Mouse (Mus musculus) liver, embryonic 14.5 days (tissue): ENCODE data around the gene Cacna1d. TPM values are rescaled to one million over a fixed set of nuclear protein-coding genes. Genes with fewer than 3 reads are reported as not detected.

Experiments
- ATAC-seq: fragments of 200-750 bp; cut with Nextera tagmentation; 2 replicates; pipeline ENCODE4 v1.8.0; 2017; ENCODE audit warnings: moderate number of reproducible peaks, mild to moderate bottlenecking, moderate library complexity; ENCODE audit not compliant: insufficient read depth
- DNase-seq, 3 experiments: peaks; one replicate each; pipeline ENCODE4 v3.0.0-alpha.2; 2012 to 2013; ENCODE audit warnings: low read depth in 3 of 3, low spot score in 3 of 3
- H3K27ac ChIP-seq: fragments of 300-500 bp; sonication (generic); 2 replicates; pipeline ENCODE4 v1.5.1; 2014; ENCODE audit warnings: moderate library complexity, mild to moderate bottlenecking, control low read depth, inconsistent platforms
- H3K27me3 ChIP-seq: fragments of 300-500 bp; sonication (generic); 2 replicates; pipeline ENCODE4 v1.6.1; 2014; ENCODE audit warnings: mild to moderate bottlenecking, low read length, moderate library complexity; ENCODE audit not compliant: control insufficient read depth, insufficient read depth
- H3K36me3 ChIP-seq: fragments of 300-500 bp; sonication (generic); replicated peaks from 2 replicates; pipeline ENCODE4 v1.6.1; 2014; ENCODE audit warnings: low read depth; ENCODE audit not compliant: control insufficient read depth, insufficient read depth
- H3K4me1 ChIP-seq, 2 experiments: fragments of 200-500 bp in 1 of 2; fragments of 300-500 bp in 1 of 2; sonication (generic) in 1 of 2; replicated peaks; 2 replicates each; pipeline ENCODE4 v1.6.1; 2012 to 2014; ENCODE audit warnings: antibody characterized with exemption in 1 of 2, inconsistent platforms in 1 of 2, low read length in 1 of 2; ENCODE audit not compliant: control insufficient read depth in 2 of 2, insufficient read depth in 2 of 2
- H3K4me2 ChIP-seq: fragments of 300-500 bp; sonication (generic); 2 replicates; pipeline ENCODE4 v1.6.1; 2014; ENCODE audit warnings: low read depth, mild to moderate bottlenecking, control low read depth, moderate library complexity
- H3K4me3 ChIP-seq, 2 experiments: fragments of 200-500 bp in 1 of 2; fragments of 300-500 bp in 1 of 2; sonication (generic) in 1 of 2; 2 replicates each; pipeline ENCODE4 v1.5.1; 2012 to 2014; ENCODE audit warnings: low read depth in 2 of 2, low read length in 2 of 2, mild to moderate bottlenecking in 2 of 2, control low read depth in 1 of 2, inconsistent platforms in 1 of 2, moderate library complexity in 1 of 2; ENCODE audit not compliant: insufficient read depth in 1 of 2
- H3K9ac ChIP-seq: fragments of 300-500 bp; sonication (generic); replicated peaks from 2 replicates; pipeline ENCODE4 v1.6.1; 2014; ENCODE audit warnings: mild to moderate bottlenecking, control low read depth, moderate library complexity
- H3K9me3 ChIP-seq: fragments of 300-500 bp; sonication (generic); 2 replicates; pipeline ENCODE4 v1.6.1; 2016; ENCODE audit warnings: low read length, mixed read lengths; ENCODE audit not compliant: control insufficient read depth
- CTCF ChIP-seq: IDR thresholded peaks from 2 replicates; pipeline ENCODE4 v1.5.1; 2016; ENCODE audit warnings: antibody characterized with exemption, low read depth, control low read depth
- EP300 ChIP-seq: IDR thresholded peaks from 2 replicates; pipeline ENCODE4 v1.6.1; 2016; ENCODE audit warnings: antibody characterized with exemption, low read depth
- WGBS: fragments of 180-500 bp; shearing (Covaris S2); extraction: QIAGEN DNeasy Blood & Tissue Kit; methylation state at CpG from one replicate; pipeline ENCODE4 v1.1.7; 2014; ENCODE audit not compliant: insufficient replicate concordance; 5-methylcytosine and 5-hydroxymethylcytosine counted together
- polyA plus RNA-seq, 2 experiments: library from polyadenylated mRNA; depleted of rRNA in 1 of 2; stranded (reverse) in 1 of 2; unstranded in 1 of 2; fragments of >200 nt; fragmentation: Nextera tagmentation in 1 of 2; extraction: Ambion mirVana in 1 of 2; gene quantifications; 2 replicates each; pipeline versions ENCODE4 v1.2.1 to v1.2.3; 2012 to 2014

The Cacna1d gene
- polyA plus RNA-seq, 2 experiments, result 0.17 TPM

GRCm38 (mm10) chr14:30463312-30463711, 27.9 kb downstream of the Cacna1d start:
- H3K9ac ChIP-seq, result no peak overlapping the region
- no peak overlapping the region for H3K4me3 ChIP-seq
- ATAC-seq (no peak), DNase-seq (no peak)
- WGBS, result 64% methylated on average over 4 of the region's 4 CpGs
- no peak overlapping the region for H3K27ac ChIP-seq
- TF ChIP-seq EP300 (no peak), CTCF (no peak)
- no peaks in the 10 kb centered on the region for H3K9me3 ChIP-seq
- H3K36me3 ChIP-seq, result no peaks in the 10 kb centered on the region
- no peaks in the 10 kb centered on the region for H3K27me3 ChIP-seq
- peaks cover 0 to 1% of the 10 kb centered on the region in 2 experiments; a peak in 1 of 4 replicates for H3K4me1 ChIP-seq
- H3K4me2 ChIP-seq, result no peak overlapping the region

- ATAC-seq (no peak), DNase-seq (peak; percentile 36 to 41 (median 40))
- Histone ChIP-seq H3K27ac (no peak overlapping the region), H3K27me3 (no peaks in the 10 kb centered on the region), H3K36me3 (no peaks in the 10 kb centered on the region), H3K4me2 (no peak overlapping the region), H3K4me3 (no peak overlapping the region), H3K9ac (no peak overlapping the region), H3K9me3 (no peaks in the 10 kb centered on the region), H3K4me1 (peaks cover 0 to 3% of the 10 kb centered on the region in 2 experiments; a peak in 1 of 4 replicates)
- TF ChIP-seq EP300 (no peak), CTCF (peak; percentile 88)
- 8% methylated on average over 14 of the region's 14 CpGs for WGBS
Observed at GRCm38 (mm10) chr14:30459891-30460523, 31.2 kb downstream of the Cacna1d start.

GRCm38 (mm10) chr14:30458820-30459219, 32.4 kb downstream of the Cacna1d start:
- Histone ChIP-seq H3K9me3 (no peaks in the 10 kb centered on the region), H3K27ac (no peak overlapping the region), H3K27me3 (no peaks in the 10 kb centered on the region), H3K4me1 (peaks cover 0 to 3% of the 10 kb centered on the region in 2 experiments; a peak in 1 of 4 replicates), H3K4me3 (no peak overlapping the region), H3K9ac (no peak overlapping the region), H3K36me3 (no peaks in the 10 kb centered on the region), H3K4me2 (no peak overlapping the region)
- no peak for DNase-seq
- ATAC-seq, result no peak
- WGBS, result 68% methylated on average over 3 of the region's 3 CpGs
- TF ChIP-seq CTCF (no peak), EP300 (no peak)

GRCm38 (mm10) chr14:30457897-30458296, 33.4 kb downstream of the Cacna1d start:
- H3K4me3 ChIP-seq, result no peak overlapping the region
- DNase-seq (no peak), ATAC-seq (no peak)
- no peaks in the 10 kb centered on the region for H3K27me3 ChIP-seq
- no peak overlapping the region for H3K27ac ChIP-seq
- no peaks in the 10 kb centered on the region for H3K9me3 ChIP-seq
- peaks cover 0 to 3% of the 10 kb centered on the region in 2 experiments; a peak in 1 of 4 replicates for H3K4me1 ChIP-seq
- no peak overlapping the region for H3K9ac ChIP-seq
- 5% methylated on average over 2 of the region's 2 CpGs for WGBS
- TF ChIP-seq CTCF (no peak), EP300 (no peak)
- no peaks in the 10 kb centered on the region for H3K36me3 ChIP-seq
- H3K4me2 ChIP-seq, result no peak overlapping the region

GRCm38 (mm10) chr14:30457436-30457835, 33.8 kb downstream of the Cacna1d start:
- no peaks in the 10 kb centered on the region for H3K27me3 ChIP-seq
- H3K36me3 ChIP-seq, result no peaks in the 10 kb centered on the region
- H3K9me3 ChIP-seq, result no peaks in the 10 kb centered on the region
- WGBS, result 54% methylated on average over 7 of the region's 7 CpGs
- H3K4me3 ChIP-seq, result no peak overlapping the region
- DNase-seq (no peak), ATAC-seq (no peak)
- H3K27ac ChIP-seq, result no peak overlapping the region
- H3K4me2 ChIP-seq, result no peak overlapping the region
- H3K9ac ChIP-seq, result no peak overlapping the region
- TF ChIP-seq EP300 (no peak), CTCF (no peak)
- H3K4me1 ChIP-seq, result peaks cover 0 to 3% of the 10 kb centered on the region in 2 experiments; a peak in 1 of 4 replicates
